Mouse (Mus musculus) adrenal gland, postnatal 10 days (tissue): ENCODE measurements around the gene 4933428G20Rik. TPM values are rescaled to one million over a fixed set of nuclear protein-coding genes. Genes with fewer than 3 reads are reported as not detected.

Experiments used
- DNase-seq: peaks from one replicate; pipeline ENCODE4 v3.0.0; 2021; ENCODE audit warnings: mixed read lengths
- total RNA-seq, 2 experiments: library from RNA; stranded (reverse); gene quantifications; 2 replicates each; pipeline ENCODE4 v1.2.3; 2021

The 4933428G20Rik gene
- total RNA-seq, 2 experiments from 2014 or later: 0.18 TPM; not detected in 1

- DNase-seq: no peak
Observed at GRCm38 (mm10) chr11:97532950-97533582, 32.9 kb upstream of the 4933428G20Rik start.

GRCm38 (mm10) chr11:97532354-97532753 is 32.2 kb upstream of the 4933428G20Rik start:
- DNase-seq: no peak

DNA sequence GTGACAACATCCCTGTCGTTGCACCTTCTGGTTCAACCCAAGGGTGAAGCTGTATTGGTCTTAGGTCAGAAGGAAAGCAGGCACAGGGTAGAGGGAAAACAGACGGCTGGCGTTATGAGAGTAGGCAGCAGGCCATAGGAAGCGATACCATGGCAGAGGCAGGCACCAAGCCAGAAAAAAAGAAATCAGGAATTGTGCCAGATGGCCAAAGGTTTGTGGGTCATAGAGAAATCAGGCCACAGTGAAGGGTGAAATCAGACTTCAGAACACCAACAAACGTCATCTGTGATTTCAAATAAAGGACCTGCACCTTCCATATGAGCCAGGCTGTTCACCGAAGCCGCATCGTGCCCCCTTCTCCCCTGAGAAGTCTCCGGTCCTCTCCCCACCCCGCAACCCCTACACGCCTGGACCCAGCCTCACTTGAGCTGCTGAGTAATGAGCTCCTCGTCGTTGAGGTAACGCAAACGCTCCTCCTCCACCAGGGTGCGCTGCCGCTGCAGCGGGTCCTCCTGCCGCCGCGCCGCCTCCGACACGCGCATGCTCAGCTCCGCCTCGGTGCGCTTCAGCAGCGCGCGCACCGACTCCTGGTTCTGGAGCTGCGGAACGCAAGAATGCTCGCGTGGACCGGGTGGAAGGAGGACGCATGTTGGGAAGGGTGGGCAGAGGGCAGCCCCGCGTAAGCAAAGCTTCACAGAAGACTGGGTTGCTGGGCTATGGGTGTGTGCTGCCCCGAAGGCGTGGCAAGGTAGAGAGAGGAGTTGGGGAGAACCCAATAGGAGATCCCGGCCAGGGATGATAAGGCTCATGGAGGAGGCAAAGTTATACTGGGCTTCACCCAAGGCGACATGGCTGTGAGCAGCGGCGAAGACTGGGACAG is 31.5 kb upstream of the 4933428G20Rik start:
- DNase-seq: peak; percentile 95

GRCm38 (mm10) chr11:97530961-97531360 is 30.8 kb upstream of the 4933428G20Rik start:
- no peak for DNase-seq

DNA sequence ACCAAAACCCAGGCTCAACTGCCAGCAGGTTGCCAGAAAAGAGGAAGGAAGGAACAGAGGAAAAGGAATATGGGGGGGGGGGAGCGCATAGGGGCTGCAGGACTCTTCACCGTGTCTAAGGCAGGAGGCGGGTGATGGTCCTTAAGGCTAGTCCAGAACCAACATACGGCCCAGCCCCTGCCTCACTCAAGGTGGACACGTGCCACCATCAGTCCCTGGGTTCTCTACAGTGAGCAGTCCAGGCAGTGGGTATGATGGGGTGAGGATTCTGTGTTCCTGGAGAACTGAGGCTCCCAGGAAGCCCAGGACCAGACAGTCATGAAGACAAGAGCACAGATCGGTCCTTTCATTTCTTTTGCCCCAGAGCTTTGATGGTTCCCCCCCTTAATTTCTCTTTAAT is 29.9 kb upstream of the 4933428G20Rik start:
- no peak for DNase-seq

DNA sequence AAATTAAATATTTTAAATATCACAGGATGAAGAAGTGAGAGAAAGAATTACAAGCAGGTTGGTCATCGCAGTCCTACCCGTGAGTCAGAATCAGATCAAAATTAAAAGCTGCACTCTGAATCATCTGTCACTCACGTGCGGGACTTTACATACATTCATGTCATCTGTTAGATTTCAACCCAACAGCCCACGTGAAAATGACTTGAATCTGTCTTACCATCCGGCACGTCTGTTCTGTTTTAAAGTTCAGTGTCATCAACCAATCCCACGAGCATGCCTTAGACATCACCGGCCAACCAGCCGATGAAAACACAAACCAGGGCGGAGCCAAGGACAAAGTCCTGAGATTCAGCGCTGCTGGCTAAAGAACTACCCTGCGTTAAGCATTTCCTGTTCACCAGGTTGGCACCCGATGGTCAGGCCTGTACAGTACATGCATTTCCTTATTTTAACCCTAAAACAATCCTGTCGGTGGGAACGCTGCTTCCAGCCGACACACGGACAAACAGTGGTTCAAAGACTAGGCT is 28.2 kb upstream of the 4933428G20Rik start:
- DNase-seq: no peak

- DNase-seq: peak; percentile 82
Observed at GRCm38 (mm10) chr11:97525313-97525712, 25.2 kb upstream of the 4933428G20Rik start.

GRCm38 (mm10) chr11:97524306-97524705 is 24.2 kb upstream of the 4933428G20Rik start:
- DNase-seq: no peak

- DNase-seq: peak; percentile 82
Observed at GRCm38 (mm10) chr11:97523827-97524261, 23.7 kb upstream of the 4933428G20Rik start.

GRCm38 (mm10) chr11:97523107-97523506 is 23.0 kb upstream of the 4933428G20Rik start:
- DNase-seq: peak; percentile 35

GRCm38 (mm10) chr11:97521741-97522474 is 21.8 kb upstream of the 4933428G20Rik start:
- DNase-seq: no peak

DNA sequence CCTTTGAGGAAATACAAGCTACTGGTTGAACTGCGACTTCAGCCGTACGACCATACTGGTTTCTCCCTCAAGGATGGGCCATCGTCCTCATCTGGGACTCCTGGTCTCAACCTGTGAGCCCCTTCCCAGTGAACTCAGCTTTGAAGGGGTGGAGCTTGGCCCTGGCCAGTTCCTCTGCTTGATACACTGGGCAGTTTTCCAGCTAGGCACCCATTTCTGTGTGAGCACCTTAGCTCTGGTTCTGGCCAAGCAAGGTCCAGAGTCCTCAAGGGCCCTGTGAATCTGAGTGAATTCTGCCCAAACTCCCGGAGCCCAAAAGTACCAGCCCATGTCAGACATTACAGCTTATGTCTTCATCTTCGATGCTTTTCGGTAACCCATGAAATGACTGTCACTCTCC is 20.4 kb upstream of the 4933428G20Rik start:
- no peak for DNase-seq

GRCm38 (mm10) chr11:97513066-97513465 is 12.9 kb upstream of the 4933428G20Rik start:
- no peak for DNase-seq

DNA sequence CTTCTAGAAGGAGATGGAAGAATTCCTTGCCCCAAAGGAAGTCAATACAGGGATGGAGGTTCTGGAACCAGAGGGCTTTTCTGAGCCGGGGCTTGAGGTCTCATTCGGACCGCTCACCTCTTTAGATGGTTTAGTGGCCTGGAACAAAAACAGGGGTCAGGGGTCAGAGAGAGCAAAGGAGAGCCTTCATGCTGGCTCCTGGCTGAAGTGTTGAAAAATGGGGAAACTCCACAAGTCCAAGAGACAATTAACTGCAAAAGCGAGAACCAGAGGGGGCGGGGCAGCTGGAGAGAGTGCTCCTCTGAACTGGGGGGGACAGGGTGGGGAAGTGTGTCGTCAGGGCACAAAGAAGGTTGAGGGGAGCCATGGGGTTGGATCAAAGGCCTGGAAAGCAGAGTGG is 12.4 kb upstream of the 4933428G20Rik start:
- no peak for DNase-seq

DNA sequence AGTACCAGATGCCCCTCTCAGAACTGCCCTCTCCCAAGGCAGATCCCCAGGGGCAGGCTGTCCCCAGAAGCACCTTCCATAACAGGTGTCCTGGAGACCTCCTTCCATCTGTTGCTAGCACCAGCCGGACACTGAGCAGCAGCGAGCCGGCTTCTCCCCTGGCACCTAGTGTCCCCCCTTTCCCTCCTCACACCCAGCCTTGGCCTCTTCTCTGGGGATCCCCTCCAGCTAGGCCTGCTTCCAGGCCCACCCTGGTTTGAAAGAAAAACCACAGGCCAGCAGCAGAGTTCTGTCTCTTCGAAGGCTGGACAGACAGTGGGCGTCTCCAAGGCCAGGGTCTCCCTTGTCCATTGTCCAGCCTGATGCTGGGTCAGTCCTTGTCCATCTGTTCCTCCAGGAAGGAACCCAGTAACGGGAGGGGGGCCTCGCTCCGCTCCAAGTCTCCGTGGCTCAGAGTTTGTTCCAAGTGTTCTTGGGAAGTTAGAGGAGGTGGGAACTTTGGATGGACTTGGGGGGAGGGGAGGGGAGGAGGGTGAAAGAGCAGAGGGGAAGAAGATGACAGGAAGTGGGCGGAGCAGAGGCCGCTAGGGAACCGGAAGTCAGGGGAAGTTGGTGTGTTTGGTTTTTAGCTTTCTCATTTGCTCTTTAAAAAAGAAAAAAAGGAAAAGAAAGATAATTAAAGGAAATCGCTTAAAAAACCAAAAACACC is 11.7 kb upstream of the 4933428G20Rik start:
- DNase-seq: peak; percentile 47

- DNase-seq: peak; percentile 86
Observed at GRCm38 (mm10) chr11:97510966-97511660, 11.0 kb upstream of the 4933428G20Rik start.

DNA sequence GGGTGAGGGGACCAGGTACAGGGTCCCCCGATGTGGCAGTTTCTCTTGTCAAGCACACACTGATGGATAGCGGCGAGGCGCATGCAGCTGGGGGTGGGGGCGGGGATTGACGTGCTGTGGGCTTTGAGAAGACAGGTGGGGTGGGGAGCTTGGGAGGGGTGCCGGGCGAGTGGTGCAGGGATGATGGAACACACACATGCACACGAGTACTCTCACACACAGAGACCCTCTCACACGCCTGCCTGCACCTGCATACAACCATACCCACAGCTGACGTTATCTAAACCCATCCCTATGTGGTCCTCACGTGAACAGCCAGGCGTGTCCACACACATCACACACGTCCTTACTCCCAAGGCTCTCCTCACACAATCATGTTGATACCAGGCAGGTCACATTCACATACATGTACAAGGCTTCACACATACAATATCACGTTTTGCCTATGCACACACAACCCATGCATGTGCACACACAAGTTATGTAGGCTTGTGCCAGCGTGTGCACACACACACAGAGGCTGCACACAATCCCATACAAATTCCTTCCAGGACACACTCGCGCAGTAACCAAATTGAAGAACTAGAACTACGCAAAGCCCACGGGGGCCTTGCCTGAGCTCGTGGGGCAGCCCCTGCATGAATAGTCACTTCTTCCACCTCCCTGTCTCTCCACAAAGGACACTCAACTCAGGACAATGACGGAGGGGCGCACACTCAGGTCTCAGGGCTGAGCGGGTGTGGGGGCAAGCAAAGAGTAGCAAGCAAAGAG is 9.8 kb upstream of the 4933428G20Rik start:
- no peak for DNase-seq

DNA sequence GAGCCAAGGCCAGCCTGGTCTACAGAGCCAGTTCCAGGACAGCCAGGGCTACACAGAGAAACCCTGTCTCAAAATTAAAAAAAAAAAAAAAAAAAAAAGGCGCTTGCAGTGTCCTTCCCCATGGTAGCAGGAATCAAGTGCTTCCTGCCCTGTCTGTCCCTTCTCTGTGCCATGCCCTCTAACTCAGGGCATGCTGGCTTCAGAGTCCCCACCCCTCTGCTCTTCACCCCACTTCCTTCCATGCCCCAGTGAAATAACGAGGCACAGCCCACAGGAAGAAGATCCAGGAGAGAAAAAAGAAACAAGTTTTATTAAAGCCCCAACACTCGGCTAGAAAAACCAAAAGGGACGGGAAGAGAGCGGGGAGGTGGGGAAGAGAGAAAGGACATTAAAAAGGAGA is 8.9 kb upstream of the 4933428G20Rik start:
- no peak for DNase-seq

DNA sequence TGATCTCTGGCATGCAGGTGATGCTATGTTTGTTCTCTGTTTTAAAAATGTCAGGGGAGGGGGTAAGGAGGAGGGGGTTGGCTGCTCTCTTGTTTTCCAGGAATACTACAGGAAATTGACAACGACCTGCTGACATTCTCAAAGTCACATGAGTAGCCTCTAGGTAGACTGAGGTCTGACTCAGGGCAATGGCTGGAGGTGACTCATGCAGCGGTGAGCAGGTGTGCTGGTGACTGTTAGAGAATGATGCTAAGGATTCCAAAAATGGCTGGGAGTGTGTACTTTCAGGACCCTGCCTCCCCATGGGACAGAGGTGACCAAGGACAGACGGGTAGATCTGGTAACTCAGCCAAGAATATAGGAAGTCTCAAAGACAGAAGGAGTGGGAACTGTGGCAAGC is 8.1 kb upstream of the 4933428G20Rik start:
- DNase-seq: no peak

- DNase-seq: no peak
Observed at GRCm38 (mm10) chr11:97506331-97506730, 6.2 kb upstream of the 4933428G20Rik start.
